Mouse (Mus musculus) ES-E14 (cell line): ENCODE measurements around the gene Lpin2. TPM values are rescaled to one million over a fixed set of nuclear protein-coding genes. Genes with fewer than 3 reads are reported as not detected.

Experiments
- DNase-seq: peaks from one replicate; pipeline ENCODE4 v3.0.0-alpha.2; 2013; ENCODE audit warnings: low read depth, low spot score
- H3K27ac ChIP-seq: 2 replicates; pipeline ENCODE4 v1.5.1; 2012; ENCODE audit warnings: low read depth, mild to moderate bottlenecking, low read length, moderate library complexity, mixed read lengths; ENCODE audit not compliant: poor library complexity, insufficient read depth, severe bottlenecking
- H3K36me3 ChIP-seq: 2 replicates; pipeline ENCODE4 v1.6.1; 2012; ENCODE audit warnings: mild to moderate bottlenecking, low read length, moderate library complexity, mixed read lengths; ENCODE audit not compliant: control insufficient read depth, poor library complexity, insufficient read depth, severe bottlenecking
- H3K4me1 ChIP-seq, 2 experiments: fragments of 150-350 bp in 1 of 2; sonication (generic) in 1 of 2; 2 replicates each; pipeline ENCODE4 v1.6.1; 2012; ENCODE audit warnings: low read length in 2 of 2, mild to moderate bottlenecking in 1 of 2, mixed read lengths in 1 of 2; ENCODE audit not compliant: control insufficient read depth in 2 of 2, insufficient read depth in 2 of 2, poor library complexity in 1 of 2
- H3K4me3 ChIP-seq, 2 experiments: fragments of 150-350 bp in 1 of 2; sonication (generic) in 1 of 2; 2 replicates each; pipeline ENCODE4 v1.5.1; 2012; ENCODE audit warnings: low read length in 2 of 2, low read depth in 1 of 2, mild to moderate bottlenecking in 1 of 2, mixed read lengths in 1 of 2; ENCODE audit not compliant: insufficient read depth in 1 of 2, poor library complexity in 1 of 2, severe bottlenecking in 1 of 2
- H3K9ac ChIP-seq: 2 replicates; pipeline ENCODE4 v1.6.1; 2012; ENCODE audit warnings: low read depth, mild to moderate bottlenecking, low read length, mixed read lengths; ENCODE audit not compliant: poor library complexity, insufficient read depth, severe bottlenecking
- H3K9me3 ChIP-seq: fragments of 150-350 bp; sonication (generic); 2 replicates; pipeline ENCODE4 v1.6.1; 2012; ENCODE audit warnings: low read depth, mild to moderate bottlenecking, low read length; ENCODE audit not compliant: control insufficient read depth, insufficient read depth
- CHD2 ChIP-seq: IDR thresholded peaks from 2 replicates; pipeline ENCODE4 v1.6.1; 2014; ENCODE audit warnings: mild to moderate bottlenecking, low read depth, low read length, inconsistent platforms
- HCFC1 ChIP-seq: IDR thresholded peaks from 2 replicates; pipeline ENCODE4 v1.6.1; 2012; ENCODE audit warnings: low read length, inconsistent platforms, borderline replicate concordance; ENCODE audit not compliant: insufficient read depth
- MAFK ChIP-seq: IDR thresholded peaks from 2 replicates; pipeline ENCODE4 v1.6.1; 2014; ENCODE audit warnings: mild to moderate bottlenecking, low read depth, low read length, inconsistent platforms; ENCODE audit not compliant: insufficient read depth
- ZC3H11A ChIP-seq: IDR thresholded peaks from 2 replicates; pipeline ENCODE4 v1.6.1; 2012; ENCODE audit warnings: low read depth, mild to moderate bottlenecking, inconsistent platforms, low read length, borderline replicate concordance
- ZNF384 ChIP-seq: IDR thresholded peaks from 2 replicates; pipeline ENCODE4 v1.6.1; 2012; ENCODE audit warnings: low read depth, low read length, inconsistent platforms
- in situ Hi-C, 2 experiments: fragments of 600-800 bp; cut with MboI; formaldehyde crosslinking; loops; one replicate each; pipeline ENCODE4 v1.15.1; 2025; ENCODE audit warnings: low sequenced_read_pairs in 2 of 2, inconsistent platforms in 1 of 2; ENCODE audit not compliant: unreplicated experiment in 2 of 2
- total RNA-seq: library from RNA; depleted of rRNA; stranded (reverse); fragments of 300-350 nt; gene quantifications from 2 replicates; pipeline ENCODE4 v1.2.3, GENCODE M21; 2012

Gene Lpin2
- total RNA-seq, 1 experiment, result 12.6 TPM

GRCm38 (mm10) chr17:71213666-71214065 is 31.3 kb downstream of the Lpin2 start:
- TF ChIP-seq CHD2 (no peak), MAFK (no peak), ZNF384 (no peak), ZC3H11A (no peak), HCFC1 (no peak)
- Histone ChIP-seq H3K9ac (no peak overlapping the region), H3K36me3 (no peaks in the 10 kb centered on the region), H3K27ac (no peak overlapping the region), H3K4me1 (no peaks in the 10 kb centered on the region), H3K9me3 (no peaks in the 10 kb centered on the region), H3K4me3 (no peak overlapping the region)
- in situ Hi-C loops, result no loop called here
- DNase-seq, result no peak

DNA sequence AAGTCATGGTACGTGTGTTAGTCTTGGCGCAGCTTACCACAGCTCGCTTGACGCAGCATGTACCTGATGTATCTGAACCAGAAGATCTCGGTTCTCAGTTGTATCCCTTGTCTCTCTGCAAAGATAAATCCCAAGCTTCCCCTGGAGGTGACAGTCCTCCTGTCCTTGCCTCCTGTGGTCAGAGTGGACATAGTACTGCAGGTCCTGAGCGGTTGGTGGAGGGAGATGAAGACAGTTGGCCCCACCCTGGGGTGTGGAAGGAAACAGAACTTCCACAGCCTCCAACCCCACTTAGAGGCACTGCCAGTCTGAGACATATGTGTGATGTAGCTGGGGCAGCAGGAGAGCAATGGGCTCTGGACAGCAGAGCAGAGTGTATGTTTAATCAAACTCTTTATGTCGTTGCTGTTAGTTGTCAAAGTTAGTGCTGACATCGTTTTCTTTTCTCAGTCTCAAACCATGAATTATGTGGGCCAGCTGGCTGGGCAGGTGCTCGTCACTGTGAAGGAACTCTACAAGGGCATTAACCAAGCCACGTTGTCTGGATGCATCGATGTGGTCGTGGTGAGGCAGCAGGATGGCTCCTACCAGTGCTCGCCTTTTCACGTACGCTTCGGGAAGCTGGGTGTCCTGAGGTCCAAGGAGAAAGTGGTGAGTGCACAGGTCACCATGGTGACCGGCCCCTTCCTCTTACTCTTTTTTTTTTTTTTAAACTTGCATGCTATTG is 32.3 kb downstream of the Lpin2 start:
- no peak for TF ChIP-seq ZNF384
- TF ChIP-seq ZC3H11A, result no peak
- no peak for TF ChIP-seq CHD2
- no peak for TF ChIP-seq HCFC1
- TF ChIP-seq MAFK, result no peak
- H3K4me3 ChIP-seq, result no peak overlapping the region
- no peaks in the 10 kb centered on the region for H3K36me3 ChIP-seq
- H3K9me3 ChIP-seq, result no peaks in the 10 kb centered on the region
- no peak for DNase-seq
- no peak overlapping the region for H3K9ac ChIP-seq
- in situ Hi-C loops, result no loop called here
- H3K27ac ChIP-seq, result no peak overlapping the region
- no peaks in the 10 kb centered on the region for H3K4me1 ChIP-seq

GRCm38 (mm10) chr17:71215241-71215839 is 33.0 kb downstream of the Lpin2 start:
- in situ Hi-C loops, result no loop called here
- no peaks in the 10 kb centered on the region for H3K9me3 ChIP-seq
- H3K4me3 ChIP-seq, result no peak overlapping the region
- TF ChIP-seq HCFC1 (no peak), MAFK (peak; percentile 76), ZC3H11A (no peak), CHD2 (no peak)
- H3K4me1 ChIP-seq, result no peaks in the 10 kb centered on the region
- H3K36me3 ChIP-seq, result no peaks in the 10 kb centered on the region
- H3K9ac ChIP-seq, result no peak overlapping the region
- no peak for DNase-seq
- H3K27ac ChIP-seq, result no peak overlapping the region

DNA sequence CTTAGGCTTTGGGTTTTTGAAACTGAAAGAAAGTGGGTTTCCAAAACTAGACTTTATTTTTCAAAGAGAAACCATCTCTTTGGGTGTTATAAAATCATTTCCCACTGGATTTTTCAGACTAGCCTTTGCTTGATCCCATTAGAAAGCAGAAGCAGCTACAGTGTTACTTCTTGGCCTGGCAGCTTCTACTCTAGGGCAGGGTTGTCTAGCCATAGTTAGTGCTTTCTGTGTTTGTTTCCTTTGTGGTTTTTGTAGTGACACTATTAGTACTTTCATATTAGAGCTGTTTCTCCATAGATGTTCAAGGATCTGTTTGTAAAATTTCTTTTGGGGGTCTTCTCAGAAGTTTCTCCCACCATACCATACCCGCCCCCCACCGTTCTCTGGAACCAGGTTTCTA is 33.9 kb downstream of the Lpin2 start:
- Histone ChIP-seq H3K27ac (no peak overlapping the region), H3K9me3 (no peaks in the 10 kb centered on the region), H3K36me3 (no peaks in the 10 kb centered on the region), H3K4me3 (no peak overlapping the region), H3K9ac (no peak overlapping the region), H3K4me1 (no peaks in the 10 kb centered on the region)
- TF ChIP-seq ZNF384, result no peak
- no peak for TF ChIP-seq CHD2
- TF ChIP-seq HCFC1, result no peak
- no peak for TF ChIP-seq MAFK
- no peak for TF ChIP-seq ZC3H11A
- DNase-seq, result no peak
- in situ Hi-C loops, result no loop called here
